Mouse (Mus musculus) ovary, postnatal 10 days (tissue): ENCODE results near the gene Zfp956.
"Not testable (repeated sequence)": the region's sequence is repeated elsewhere in the genome, so short reads cannot be mapped to it uniquely, and the experiment has no call there.

Experiments
- DNase-seq: peaks from one replicate; pipeline ENCODE4 v3.0.0; 2022; ENCODE audit warnings: low spot score

Zfp956 gene

DNA sequence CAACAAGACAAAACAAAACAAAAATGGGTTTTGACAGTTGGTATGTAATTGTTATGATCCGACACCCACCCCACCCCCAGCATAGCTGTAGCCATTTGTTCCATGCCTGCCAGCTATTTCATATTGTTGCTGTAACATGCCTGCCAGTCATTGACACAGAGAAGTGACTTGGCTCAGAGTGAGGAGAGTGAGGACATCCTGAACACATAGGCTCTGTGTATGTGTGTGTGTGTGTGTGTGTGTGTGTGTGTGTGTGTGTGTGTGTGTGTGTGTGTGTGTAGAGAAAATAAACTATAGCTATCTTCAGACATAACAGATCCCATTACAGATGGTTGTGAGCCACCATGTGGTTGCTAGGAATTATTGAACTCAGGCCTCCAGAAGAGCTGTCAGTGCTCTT is 15.0 kb downstream of the Zfp956 start:
- DNase-seq, result not testable (repeated sequence)

DNA sequence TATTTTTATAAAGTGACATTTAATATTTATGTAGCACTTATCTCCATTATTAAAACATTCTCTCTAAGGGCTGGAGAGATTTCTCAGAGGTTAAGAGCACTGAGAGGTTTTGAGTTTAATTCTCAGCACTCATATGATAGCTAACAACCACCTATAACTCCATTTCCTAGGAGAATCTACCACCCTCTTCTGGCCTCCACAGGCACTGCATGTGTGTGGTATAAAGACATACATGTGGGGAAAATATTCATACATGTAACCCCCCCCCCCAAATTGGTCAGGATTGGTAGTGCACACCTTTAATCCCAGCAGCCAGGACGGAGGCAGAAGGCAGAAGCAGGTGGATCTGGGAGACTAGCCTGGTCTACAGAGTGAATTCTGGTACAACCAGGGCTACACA is 21.4 kb downstream of the Zfp956 start:
- DNase-seq, result no peak

DNA sequence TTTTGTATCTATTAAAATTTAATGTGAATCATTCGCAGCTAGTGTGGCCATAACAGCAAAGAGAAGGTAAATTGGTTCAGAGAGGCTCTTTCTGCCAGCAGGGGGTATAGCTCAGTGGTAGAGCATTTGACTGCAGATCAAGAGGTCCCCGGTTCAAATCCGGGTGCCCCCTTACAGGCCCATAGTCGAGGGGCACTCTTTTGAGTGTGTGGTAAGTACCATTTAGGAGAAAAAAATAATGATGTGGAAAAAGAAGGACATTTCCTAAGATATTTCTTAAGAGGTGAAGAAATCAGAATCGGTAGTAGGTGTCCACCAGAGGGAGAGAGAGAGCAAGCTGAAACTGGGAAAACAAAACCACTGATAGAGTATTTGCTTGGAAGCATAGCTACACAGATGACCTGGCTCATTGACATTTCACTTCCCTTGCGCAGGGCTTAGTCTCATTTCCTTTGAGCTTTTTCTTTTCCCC is 25.7 kb downstream of the Zfp956 start:
- DNase-seq, result peak; percentile 45

DNA sequence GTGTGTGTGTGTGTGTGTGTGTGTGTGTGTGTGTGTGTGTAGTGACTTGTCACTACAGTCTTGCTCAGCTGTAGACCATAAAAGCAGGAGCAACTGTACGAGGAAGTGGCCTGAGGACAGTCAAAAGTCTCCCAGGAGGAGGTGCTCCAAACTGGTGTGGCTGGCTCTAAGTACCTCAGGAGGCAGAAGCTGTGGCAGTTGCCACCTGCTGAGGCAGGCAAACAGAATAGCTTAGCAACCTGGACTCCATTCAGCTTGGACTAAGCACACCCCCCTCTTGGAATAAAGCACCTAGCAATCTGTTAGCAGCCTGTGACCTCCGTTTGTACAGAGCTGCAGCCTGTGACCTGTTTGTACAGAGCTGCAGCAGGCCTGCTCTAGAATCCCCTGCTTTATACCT is 30.7 kb downstream of the Zfp956 start:
- no peak for DNase-seq

DNA sequence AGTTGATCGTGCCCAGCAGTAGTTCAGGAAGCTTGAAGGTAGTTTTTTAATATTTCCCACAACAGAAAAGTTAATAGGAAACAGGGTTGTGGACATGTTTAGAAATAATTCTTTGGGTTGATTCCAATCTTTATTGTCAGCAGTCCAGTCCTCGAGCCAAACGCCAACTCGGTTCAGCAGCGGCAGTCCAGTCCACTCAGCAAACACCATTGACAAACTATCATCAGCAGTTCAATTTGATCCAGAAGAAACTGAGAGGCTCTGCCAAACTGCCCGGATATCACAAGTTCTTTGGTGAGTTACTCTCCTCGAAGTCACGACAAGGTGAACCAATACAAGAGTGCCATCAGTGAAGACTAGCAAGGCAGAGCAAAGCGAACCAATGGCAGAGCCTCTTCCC is 42.5 kb downstream of the Zfp956 start:
- no peak for DNase-seq

DNA sequence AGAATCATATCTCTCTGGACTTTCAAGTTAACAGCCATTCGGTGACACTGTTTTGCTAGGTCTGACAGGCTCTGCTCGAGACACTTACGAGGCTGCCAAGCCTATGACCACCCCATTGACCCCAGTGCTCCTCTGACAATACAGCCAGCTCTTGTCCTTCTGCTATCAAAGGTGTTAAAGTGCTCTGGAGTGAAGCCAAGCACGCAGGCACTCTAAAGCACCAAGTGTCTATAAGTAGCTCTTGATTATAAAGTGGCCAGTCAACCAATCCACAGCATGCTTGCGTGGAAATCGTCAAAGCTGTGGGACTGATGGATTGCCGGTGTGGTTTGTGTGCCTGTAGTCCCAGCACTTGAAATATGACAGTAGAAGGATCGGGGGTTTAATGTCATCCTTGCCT is 57.5 kb downstream of the Zfp956 start:
- no peak for DNase-seq
